Mouse (Mus musculus) C2C12 (cell line): ENCODE data around the gene Mphosph9. TPM values are rescaled to one million over a fixed set of nuclear protein-coding genes. Genes with fewer than 3 reads are reported as not detected.
A peak's percentile ranks its signal among the peaks of the same experiment; 100 is the strongest.
"Not testable (repeated sequence)": the region's sequence is repeated elsewhere in the genome, so short reads cannot be mapped to it uniquely, and the experiment has no call there.

Experiments used
- H3K27me3 ChIP-seq: one replicate; pipeline ENCODE4 v1.6.1; 2011; ENCODE audit not compliant: control insufficient read depth, insufficient read depth, insufficient read length
- H3K36me3 ChIP-seq: one replicate; pipeline ENCODE4 v1.6.1; 2011; ENCODE audit not compliant: control insufficient read depth, insufficient read depth
- H3K4me3 ChIP-seq: one replicate; pipeline ENCODE4 v1.5.1; 2011; ENCODE audit warnings: mild to moderate bottlenecking, control low read depth; ENCODE audit not compliant: poor library complexity, insufficient read depth, severe bottlenecking
- H3K79me2 ChIP-seq: one replicate; pipeline ENCODE4 v1.6.1; 2011; ENCODE audit not compliant: control insufficient read depth, insufficient read depth
- H3K79me3 ChIP-seq: one replicate; pipeline ENCODE4 v1.6.1; 2011; ENCODE audit warnings: low read depth, control low read depth
- H3ac ChIP-seq: one replicate; pipeline ENCODE3; 2011; ENCODE audit warnings: low read depth; ENCODE audit not compliant: control insufficient read depth, insufficient read length
- CEBPB ChIP-seq: IDR thresholded peaks from one replicate; pipeline ENCODE4 v1.6.1; 2011; ENCODE audit warnings: low read depth, mild to moderate bottlenecking, control low read depth, moderate library complexity
- CTCF ChIP-seq: IDR thresholded peaks from one replicate; pipeline ENCODE4 v1.5.1; 2011; ENCODE audit not compliant: control insufficient read depth, insufficient read depth, insufficient read length
- FOSL1 ChIP-seq: IDR thresholded peaks from one replicate; pipeline ENCODE4 v1.8.0; 2011; ENCODE audit warnings: mild to moderate bottlenecking, low read length; ENCODE audit not compliant: poor library complexity, insufficient read depth, severe bottlenecking
- MAX ChIP-seq: IDR thresholded peaks from one replicate; pipeline ENCODE4 v1.6.1; 2011; ENCODE audit warnings: mild to moderate bottlenecking, control low read depth
- MYOD1 ChIP-seq: IDR thresholded peaks from one replicate; pipeline ENCODE4 v1.6.1; 2011; ENCODE audit warnings: low read depth; ENCODE audit not compliant: control insufficient read depth, insufficient read length
- MYOG ChIP-seq: IDR thresholded peaks from one replicate; pipeline ENCODE4 v1.6.1; 2011; ENCODE audit not compliant: control insufficient read depth, insufficient read length; ENCODE audit errors: extremely low read depth
- USF1 ChIP-seq: IDR thresholded peaks from one replicate; pipeline ENCODE4 v1.6.1; 2011; ENCODE audit warnings: low read depth, mild to moderate bottlenecking, control low read depth, moderate library complexity
- polyA plus RNA-seq: library from polyadenylated mRNA; unstranded; fragments of >200 nt; fragmentation: generic; extraction: Trizol; gene quantifications from one replicate; pipeline ENCODE4 v1.2.1, GENCODE M21; 2012; ENCODE audit warnings: missing spikeins

The Mphosph9 gene
- polyA plus RNA-seq, 1 experiment: 3.1 TPM

DNA sequence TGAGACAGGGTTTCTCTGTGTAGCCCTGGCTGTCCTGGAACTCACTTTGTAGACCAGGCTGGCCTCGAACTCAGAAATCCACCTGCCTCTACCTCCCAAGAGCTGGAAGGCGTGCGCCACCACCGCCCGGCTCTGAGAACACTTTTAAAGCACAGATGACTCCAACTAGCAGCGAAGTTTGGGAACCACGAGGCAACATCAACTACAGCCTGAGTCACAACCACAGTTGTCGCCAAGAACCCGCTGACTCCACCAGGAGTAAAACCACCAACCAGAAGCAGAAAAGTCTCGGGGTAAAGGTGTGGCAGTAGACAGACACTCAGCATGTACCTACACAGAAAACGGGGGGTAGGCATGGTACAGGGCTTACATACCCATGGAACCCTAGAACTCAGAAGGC is 17.7 kb downstream of the Mphosph9 start:
- no peak overlapping the region for H3ac ChIP-seq
- TF ChIP-seq MYOD1: no peak
- no peak for TF ChIP-seq MYOG
- TF ChIP-seq USF1: no peak
- TF ChIP-seq FOSL1: no peak
- TF ChIP-seq MAX: no peak
- TF ChIP-seq CTCF: no peak
- TF ChIP-seq CEBPB: no peak
- peaks cover 6% of the 10 kb centered on the region for H3K79me2 ChIP-seq
- no peaks in the 10 kb centered on the region for H3K79me3 ChIP-seq
- H3K27me3 ChIP-seq: no peaks in the 10 kb centered on the region
- H3K36me3 ChIP-seq: peaks cover 67% of the 10 kb centered on the region
- H3K4me3 ChIP-seq: no peak overlapping the region

DNA sequence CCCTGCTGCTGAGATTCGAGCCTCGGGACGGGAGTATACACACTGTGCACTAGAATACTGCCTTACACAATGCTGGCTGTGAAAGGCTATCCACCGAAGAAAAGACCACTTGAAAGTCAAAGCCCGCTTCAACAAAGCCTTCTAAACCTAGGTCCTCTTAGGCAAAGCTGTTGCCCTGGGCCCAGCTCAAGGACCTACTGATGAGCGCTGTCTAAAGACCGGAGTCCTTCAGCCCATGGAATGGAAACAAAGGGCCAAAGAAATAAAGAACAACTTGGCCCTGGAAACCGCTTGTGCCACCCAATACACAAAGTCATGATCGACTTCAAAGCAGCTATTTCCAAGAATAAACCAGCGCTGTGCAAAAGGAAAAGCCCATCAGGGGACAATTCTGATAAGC is 18.6 kb downstream of the Mphosph9 start:
- TF ChIP-seq USF1 (no peak), MYOG (no peak), CTCF (no peak), FOSL1 (no peak), CEBPB (no peak), MYOD1 (no peak), MAX (no peak)

GRCm38 (mm10) chr5:124302853-124303252 is 24.9 kb downstream of the Mphosph9 start:
- H3K27me3 ChIP-seq, H3ac ChIP-seq, H3K79me3 ChIP-seq, H3K4me3 ChIP-seq, H3K79me2 ChIP-seq: not testable (repeated sequence)
- peak; percentile 97 for TF ChIP-seq CEBPB
- H3K36me3 ChIP-seq: peaks cover 66% of the 10 kb centered on the region

More for the DNA sequence above, 18.6 kb downstream of the Mphosph9 start:
- Histone ChIP-seq H3K27me3 (no peaks in the 10 kb centered on the region), H3K79me3 (no peaks in the 10 kb centered on the region), H3K79me2 (peaks cover 6% of the 10 kb centered on the region), H3ac (no peak overlapping the region), H3K36me3 (peaks cover 64% of the 10 kb centered on the region), H3K4me3 (no peak overlapping the region)

- peaks cover 50% of the 10 kb centered on the region for H3K36me3 ChIP-seq
- no peak overlapping the region for H3ac ChIP-seq
- H3K79me2 ChIP-seq: no peaks in the 10 kb centered on the region
- no peaks in the 10 kb centered on the region for H3K27me3 ChIP-seq
- no peak overlapping the region for H3K4me3 ChIP-seq
- peaks cover 2% of the 10 kb centered on the region for H3K79me3 ChIP-seq
- TF ChIP-seq CTCF (no peak), CEBPB (no peak), MYOG (no peak), FOSL1 (no peak), MAX (no peak), USF1 (no peak), MYOD1 (no peak)
Measured at GRCm38 (mm10) chr5:124300132-124300531, 27.6 kb downstream of the Mphosph9 start.

- not testable (repeated sequence) for H3ac ChIP-seq, H3K4me3 ChIP-seq, H3K79me3 ChIP-seq, H3K27me3 ChIP-seq, H3K79me2 ChIP-seq
- peaks cover 49% of the 10 kb centered on the region for H3K36me3 ChIP-seq
- peak; percentile 1 for TF ChIP-seq CTCF
Measured at GRCm38 (mm10) chr5:124299307-124299706, 28.5 kb downstream of the Mphosph9 start.

DNA sequence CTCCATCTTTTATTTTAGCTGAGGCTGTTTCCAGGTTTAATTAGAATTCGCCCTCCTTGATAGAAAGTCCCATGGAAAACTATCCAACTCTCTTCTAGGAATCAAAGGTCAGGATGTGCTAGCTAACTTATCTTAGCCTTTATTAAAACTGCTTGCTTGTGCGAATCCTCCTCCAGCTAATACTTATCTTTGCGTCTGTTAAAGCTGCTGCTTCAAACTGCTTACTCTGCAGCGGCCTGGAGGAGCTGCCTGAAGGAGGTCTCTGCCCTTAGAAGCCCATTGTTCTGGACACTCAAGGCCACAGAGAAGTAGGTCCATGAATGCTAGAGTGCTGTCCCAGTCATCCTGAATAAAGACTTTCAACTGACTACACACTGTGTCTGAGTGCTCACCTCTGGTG is 31.3 kb downstream of the Mphosph9 start:
- no peak for TF ChIP-seq CEBPB
- no peak for TF ChIP-seq MYOG
- no peak for TF ChIP-seq USF1
- no peak for TF ChIP-seq MYOD1
- TF ChIP-seq CTCF: no peak
- no peak for TF ChIP-seq FOSL1
- no peak for TF ChIP-seq MAX
- Histone ChIP-seq H3K4me3 (no peak overlapping the region), H3K79me3 (no peaks in the 10 kb centered on the region), H3K36me3 (peaks cover 56% of the 10 kb centered on the region), H3ac (no peak overlapping the region), H3K27me3 (no peaks in the 10 kb centered on the region), H3K79me2 (no peaks in the 10 kb centered on the region)

- no peaks in the 10 kb centered on the region for H3K79me2 ChIP-seq
- H3ac ChIP-seq: no peak overlapping the region
- no peaks in the 10 kb centered on the region for H3K27me3 ChIP-seq
- H3K36me3 ChIP-seq: peaks cover 70% of the 10 kb centered on the region
- H3K79me3 ChIP-seq: no peaks in the 10 kb centered on the region
- H3K4me3 ChIP-seq: no peak overlapping the region
- TF ChIP-seq CTCF (no peak), USF1 (no peak), FOSL1 (no peak), MAX (no peak), MYOG (no peak), MYOD1 (no peak)
Measured at GRCm38 (mm10) chr5:124293967-124294366, 33.8 kb downstream of the Mphosph9 start.
